Mouse (Mus musculus): ENCODE results near the gene Ppfibp2.

Ppfibp2 gene

DNA sequence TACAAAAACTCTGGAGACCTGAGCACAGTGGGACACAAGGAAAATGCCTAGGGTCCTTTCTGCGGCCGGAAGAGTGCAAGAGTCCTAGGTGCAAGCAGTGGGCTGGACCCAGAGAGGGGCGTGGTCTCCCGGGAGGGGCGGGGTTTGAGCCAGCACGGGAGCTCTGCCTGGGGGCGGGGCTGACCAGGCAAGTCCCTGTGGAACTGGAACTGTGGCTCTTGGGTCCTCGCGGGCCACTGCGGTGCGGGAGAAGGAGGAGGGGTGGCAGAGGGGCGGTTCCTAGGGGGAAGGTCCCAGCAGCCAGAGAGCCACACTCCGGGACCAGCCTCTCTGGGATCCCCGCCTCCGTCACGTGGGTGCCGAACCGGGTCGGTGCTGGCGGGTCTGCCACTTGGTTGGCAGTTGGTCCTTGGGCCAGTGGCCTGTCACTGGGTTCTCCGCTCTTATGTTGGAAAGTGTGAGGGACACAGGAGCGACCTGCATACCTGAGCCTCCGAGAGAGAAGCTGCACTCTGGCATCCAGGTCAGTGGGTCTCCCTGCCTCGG, at the start of gene Ppfibp2:
Ppfibp2 (plus strand) TSS at position 351 of the 546 bp plus-strand sequence.
- peak; percentile 88 for ATAC-seq (ENCODE audit: insufficient number of reproducible peaks, low FRiP score, low TSS enrichment)

DNA sequence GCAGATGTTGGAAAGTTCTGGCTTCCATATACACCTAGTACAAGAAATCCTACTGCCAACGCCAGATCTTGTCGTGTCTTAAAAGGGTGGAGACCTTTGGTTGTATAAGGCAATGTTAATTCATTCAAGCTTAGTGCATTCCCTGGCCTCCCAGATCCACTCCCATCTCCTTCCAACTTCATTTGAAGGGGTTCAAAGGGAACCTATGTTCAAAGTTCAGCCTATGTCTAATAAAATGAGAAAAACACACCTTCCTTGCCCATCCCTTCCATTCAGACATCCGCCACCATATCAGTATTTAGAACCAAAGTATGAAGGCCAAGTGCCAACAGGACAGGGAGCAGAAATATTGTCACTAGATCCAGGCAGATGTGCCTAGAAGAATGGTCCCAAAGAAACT, 47.1 kb upstream of the Ppfibp2 start:
- no peak for ATAC-seq (ENCODE audit: insufficient number of reproducible peaks, low FRiP score, low TSS enrichment)

DNA sequence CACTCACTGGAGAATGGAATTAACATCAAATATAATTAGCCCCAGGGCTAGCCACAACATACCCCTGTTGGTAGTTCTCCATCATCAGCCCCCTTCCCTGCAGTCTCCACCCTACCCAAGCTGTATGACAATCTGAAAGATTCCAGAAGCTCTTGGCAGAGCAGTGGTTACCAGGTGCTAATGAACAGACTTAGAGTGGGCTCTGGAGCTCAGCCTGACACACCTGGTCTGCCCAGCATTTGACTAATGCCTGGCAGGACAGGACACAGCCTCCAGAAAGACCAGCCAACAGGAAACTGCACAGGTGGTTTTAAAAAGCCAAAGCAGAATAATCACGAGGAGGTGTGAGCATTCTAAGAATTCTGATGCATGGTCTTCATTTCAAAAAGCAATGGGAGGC, 41.5 kb upstream of the Ppfibp2 start:
- ATAC-seq (ENCODE audit: insufficient number of reproducible peaks, low FRiP score, low TSS enrichment), result no peak

DNA sequence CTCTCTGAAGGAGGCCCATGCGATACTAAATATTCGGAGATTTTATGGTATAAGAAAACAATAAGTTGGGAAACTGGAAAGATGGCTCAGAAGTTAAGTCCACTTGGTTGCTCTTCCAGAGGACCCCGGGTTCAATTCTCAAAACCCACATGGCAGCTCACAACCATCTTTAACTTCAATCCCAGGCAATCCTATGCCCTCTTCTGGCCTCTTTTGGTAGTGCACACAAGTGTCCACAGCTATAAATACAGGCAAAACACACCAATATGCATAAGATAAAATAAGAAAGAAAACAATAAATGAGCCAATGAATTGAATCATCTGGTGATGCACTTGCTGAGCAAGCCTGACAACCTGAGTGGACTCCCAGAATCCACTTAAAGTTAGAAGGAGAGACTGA, 39.1 kb upstream of the Ppfibp2 start:
- ATAC-seq (ENCODE audit: insufficient number of reproducible peaks, low FRiP score, low TSS enrichment), result no peak

DNA sequence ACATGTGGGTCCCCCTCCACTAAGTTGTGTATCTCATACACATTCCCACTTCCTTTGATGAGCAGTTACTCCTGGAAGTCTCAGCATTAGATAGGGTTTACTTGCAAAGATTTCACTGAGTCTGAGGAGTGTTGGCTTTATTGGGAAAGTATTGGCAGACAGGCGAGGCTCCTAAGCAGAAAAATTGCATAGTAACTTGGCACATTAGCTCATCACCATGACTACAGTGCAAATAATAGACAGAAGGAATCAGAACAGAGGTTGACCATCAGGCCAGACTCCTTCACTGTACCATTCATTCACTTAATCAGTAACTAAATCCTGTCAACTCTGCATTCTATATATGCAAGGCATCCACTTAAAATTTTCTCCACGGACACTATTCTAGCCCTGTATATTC, 34.3 kb upstream of the Ppfibp2 start:
- ATAC-seq (ENCODE audit: insufficient number of reproducible peaks, low FRiP score, low TSS enrichment), result no peak

DNA sequence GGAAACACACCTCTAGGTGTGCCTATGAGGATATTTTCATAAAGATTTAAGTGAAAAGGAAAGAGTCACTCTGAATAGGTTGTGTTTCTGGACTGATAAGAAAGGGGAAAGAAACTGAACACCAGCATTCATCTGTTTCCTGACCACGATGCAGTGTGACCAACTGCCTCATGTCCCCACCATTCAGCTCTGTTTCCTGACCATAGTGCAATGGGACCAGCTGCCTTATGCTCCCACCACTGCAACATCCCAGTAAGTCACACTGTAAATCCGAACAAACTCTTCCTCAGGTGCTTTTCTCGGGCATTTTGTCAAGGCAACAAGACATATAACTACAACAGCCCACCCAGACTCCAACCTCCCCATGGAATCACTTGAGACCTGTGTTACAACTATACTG, 33.4 kb upstream of the Ppfibp2 start:
- no peak for ATAC-seq (ENCODE audit: insufficient number of reproducible peaks, low FRiP score, low TSS enrichment)

DNA sequence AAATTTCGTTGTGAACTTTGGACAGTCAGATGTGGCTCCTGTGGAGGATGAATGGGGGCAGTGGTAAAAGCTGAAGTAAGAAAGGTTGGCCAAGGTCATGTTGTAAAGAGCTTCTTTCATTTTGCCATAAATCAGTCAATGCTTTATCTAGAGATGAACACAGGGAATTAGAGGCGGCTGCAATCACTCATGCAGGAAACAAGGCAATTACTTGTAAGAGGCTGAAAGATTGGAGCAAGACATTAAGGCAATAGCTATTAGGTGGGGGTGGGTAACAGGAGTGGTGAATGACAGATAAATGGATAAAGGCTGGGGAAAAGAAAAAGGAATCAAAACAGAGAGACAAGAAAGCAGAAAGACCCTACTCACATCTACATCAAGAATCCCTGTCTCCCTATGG, 31.3 kb upstream of the Ppfibp2 start:
- ATAC-seq (ENCODE audit: insufficient number of reproducible peaks, low FRiP score, low TSS enrichment), result no peak

DNA sequence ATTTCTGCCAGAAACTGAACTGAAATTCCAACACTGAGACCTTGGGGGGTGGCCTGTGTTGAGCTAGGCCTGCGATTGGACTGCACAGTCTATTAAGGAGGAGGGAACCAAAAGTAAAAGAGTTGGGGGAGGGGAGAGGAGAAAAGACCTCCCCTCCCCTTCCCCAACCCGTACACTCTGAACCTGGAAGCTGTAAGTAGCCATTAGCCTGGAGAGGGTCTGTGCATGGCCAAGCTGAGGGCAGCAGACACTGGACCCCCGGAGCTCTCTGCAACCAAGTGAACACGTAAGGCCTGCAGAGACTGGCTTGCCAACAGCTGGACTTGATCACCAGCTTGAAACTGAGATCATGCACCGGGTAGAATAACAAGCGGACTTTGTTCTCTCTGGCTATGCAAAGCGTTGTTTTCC, 27.7 kb upstream of the Ppfibp2 start, which contains the start of gene Olfml1:
Olfml1 (plus strand) TSS at position 186 of the 411 bp plus-strand sequence.
- no peak for ATAC-seq (ENCODE audit: insufficient number of reproducible peaks, low FRiP score, low TSS enrichment)

DNA sequence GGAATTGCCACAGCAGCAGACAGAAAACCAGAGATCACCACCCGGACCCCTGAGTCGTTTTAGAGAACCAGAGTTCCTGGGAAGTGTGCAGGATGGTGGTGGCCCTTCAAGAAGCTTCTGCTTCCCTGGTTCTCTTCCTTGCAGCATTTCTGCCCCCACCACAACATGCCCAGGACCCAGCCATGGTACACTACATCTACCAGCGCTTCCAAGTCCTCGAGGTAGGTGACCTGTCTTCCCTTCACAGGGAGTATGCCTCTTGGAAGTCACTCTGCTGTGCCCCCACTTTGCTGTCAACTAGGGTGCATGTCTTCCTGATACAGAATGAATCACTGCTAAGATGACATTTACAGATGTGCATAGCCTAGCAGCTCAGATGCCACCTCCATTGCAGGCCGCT, 27.3 kb upstream of the Ppfibp2 start:
- ATAC-seq (ENCODE audit: insufficient number of reproducible peaks, low FRiP score, low TSS enrichment), result no peak

DNA sequence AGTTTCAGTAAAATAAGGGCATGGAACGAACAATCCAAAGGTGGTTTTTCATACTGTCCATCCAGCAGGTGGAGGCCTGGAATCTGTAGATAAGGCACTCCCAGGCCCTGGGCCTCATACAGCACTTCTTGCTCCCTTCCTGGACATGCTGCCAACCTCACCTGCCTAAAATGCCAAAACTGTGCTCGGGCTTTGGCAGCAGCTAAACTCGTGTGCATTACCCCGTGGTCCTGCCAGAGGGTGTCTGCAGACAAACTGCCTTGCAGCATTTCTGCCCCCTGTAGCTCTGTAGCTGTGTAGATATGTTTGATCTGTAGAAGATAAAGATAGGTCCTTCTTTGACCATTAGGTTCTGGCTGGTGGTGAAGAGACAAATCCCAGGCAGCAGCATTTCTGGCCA, 26.0 kb upstream of the Ppfibp2 start:
- ATAC-seq (ENCODE audit: insufficient number of reproducible peaks, low FRiP score, low TSS enrichment), result 0 out of 2 replicates have a peak, but pooled peaks have one; percentile 49

DNA sequence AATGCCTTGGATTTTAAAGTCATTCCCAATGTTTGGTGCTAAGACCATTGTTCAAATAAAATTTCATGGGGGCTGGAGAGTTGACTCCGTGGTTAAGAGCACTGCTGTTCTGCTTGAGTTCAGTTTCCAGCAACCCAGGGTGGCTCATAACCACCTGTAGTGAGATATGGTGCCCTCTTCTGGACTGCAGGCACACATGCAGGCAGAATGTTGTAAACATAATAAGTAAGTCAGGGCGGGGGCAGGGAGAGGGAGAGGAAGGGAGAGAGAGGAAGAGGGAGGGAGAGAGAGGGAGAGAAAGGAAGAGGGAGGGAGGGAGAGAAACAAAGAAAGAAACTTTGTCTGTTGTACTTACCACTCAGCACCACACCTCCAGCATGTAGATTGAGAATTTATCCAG, 21.2 kb upstream of the Ppfibp2 start:
- no peak for ATAC-seq (ENCODE audit: insufficient number of reproducible peaks, low FRiP score, low TSS enrichment)

DNA sequence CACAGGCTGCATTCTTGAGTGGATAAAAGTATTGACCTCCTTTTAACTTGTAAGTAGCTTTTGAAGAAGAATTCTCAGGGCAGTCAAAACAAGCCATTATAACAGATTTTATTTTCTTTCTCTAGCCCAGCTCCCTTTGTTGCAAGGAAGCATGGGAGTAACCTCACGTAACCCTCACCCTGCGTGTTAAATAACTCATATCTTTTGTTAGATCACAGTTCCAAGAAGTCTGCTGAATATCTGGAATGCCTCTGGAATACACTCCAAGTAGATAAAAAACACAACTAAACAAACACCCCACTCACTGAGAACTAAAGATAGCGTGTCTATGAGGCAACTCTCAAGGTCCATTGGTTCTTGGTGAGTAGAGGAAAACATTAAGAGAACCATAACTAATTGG, 20.7 kb upstream of the Ppfibp2 start:
- ATAC-seq (ENCODE audit: insufficient number of reproducible peaks, low FRiP score, low TSS enrichment), result no peak

DNA sequence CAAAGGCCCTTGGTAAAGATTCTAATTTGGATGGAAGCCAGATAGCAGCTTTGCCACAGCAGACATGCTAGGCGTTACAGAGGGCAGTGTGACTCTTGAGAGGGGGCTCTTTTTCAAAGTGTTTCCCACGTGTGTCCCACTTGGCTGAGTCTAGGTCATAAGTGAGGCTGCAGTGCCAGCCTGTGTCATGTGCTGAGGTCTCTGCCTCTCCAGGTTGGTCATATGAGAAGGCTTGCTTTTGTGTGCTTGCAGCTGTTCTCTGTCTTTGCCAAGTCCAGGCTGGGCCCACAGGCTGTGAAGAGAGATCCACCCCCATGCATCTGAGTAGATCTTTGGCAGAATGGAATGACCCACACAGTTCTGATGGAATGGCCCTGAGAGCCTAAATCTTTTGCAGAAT, 2.4 kb upstream of the Ppfibp2 start:
- no peak for ATAC-seq (ENCODE audit: insufficient number of reproducible peaks, low FRiP score, low TSS enrichment)

DNA sequence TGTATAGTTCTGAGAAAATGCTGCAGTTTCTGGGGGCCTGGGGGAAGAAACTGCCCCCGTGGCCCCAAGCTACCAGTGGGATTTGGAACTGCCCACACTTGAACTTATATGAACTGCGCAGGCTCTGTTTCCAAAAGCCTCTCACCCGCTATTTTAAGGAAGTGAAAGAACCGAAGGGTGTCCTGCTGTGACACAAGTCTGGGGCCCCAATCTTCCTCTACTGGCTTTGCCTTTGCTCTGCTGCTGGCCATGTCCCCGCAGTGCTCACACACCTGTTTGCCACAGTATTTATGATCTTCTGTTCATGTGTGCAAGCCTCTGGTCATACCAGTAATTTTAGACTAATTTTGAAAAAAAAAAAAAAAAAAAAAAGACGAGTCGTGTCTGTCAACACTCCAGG, 1.1 kb upstream of the Ppfibp2 start:
- no peak for ATAC-seq (ENCODE audit: insufficient number of reproducible peaks, low FRiP score, low TSS enrichment)

DNA sequence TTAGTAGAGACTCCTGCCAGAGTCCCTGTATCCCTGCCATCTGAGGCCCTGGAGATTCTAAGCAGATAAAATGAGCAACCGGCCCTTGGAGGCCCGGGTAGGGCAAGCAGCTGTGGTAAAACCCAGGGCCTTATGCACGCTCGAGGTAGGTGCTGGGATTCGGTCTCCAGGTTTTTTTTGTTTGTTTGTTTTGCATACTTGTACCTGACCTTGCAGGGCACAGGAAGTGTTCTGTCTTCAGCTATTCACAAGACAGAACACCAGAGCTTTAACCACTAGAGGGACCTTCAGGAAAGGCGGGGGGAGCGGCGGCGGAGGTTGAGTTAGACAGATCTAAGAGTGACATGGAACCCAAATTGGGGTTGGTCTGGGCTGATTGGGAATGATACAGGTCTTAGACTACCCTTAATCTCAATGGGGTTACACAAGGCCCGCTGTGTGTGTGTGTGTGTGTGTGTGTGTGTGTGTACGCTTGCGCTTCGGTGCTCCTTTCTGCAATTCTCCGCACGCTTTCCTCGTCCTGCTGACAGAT, 616 bp upstream of the Ppfibp2 start:
- ATAC-seq (ENCODE audit: insufficient number of reproducible peaks, low FRiP score, low TSS enrichment), result peak; percentile 63; the same call in 1 of the 2 replicates

DNA sequence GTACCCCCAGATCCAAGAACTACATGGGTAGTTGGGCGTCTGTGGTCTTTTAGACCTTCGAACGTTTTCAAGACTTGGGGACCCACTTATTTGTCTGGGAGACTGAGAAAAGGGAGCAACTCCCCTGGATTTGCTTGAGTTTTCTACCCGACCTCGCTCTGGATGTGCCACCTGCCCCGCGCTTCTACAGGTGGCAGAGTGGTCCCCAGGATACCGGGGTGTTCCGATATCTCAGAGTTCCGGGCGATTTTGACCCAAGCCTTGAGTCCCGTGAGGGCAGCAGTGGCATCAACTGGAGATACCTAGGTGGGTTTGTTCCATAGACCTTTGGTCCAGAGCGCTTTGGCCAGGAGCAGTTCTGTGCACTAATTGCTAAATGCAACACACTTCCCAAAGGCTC, 419 bp downstream of the Ppfibp2 start:
- ATAC-seq (ENCODE audit: insufficient number of reproducible peaks, low FRiP score, low TSS enrichment), result no peak

DNA sequence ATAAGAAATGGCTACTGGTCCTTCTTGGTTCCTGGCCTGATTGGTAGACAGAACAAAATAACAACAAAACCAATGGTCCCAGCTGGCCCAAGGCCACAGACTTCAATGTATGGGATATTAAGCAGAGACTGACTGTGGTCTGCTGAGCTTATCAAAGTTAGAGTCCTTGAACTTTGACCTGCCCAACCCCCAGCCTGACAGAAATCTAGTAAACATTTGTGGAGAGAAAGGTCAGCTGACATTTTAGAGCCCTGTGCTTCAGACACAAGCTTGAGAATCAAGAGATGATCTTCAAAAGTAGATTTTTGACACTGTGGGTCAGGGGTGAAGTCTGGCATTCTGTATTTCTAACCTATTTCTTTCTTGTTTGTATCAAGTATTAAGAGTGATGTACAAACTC, 1.7 kb downstream of the Ppfibp2 start:
- ATAC-seq (ENCODE audit: insufficient number of reproducible peaks, low FRiP score, low TSS enrichment), result no peak

DNA sequence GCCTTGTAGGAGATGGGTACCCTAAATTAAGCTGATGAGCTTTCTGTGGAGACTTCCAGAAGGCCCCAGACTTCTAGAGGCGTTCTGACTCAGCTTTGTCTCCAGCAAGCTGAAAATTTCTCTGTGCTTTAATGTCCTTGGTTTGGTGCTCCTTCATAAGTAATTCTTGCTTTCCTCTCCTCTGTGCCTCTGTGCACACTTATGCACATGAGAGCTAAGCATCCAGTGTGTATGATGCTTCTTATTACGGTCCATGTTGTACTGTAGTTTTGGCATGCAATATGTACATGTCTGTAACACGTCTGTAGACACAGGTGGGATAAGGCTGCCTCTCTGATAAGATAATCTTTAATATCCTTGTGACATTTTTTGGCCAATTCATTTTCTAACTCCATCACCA, 2.9 kb downstream of the Ppfibp2 start:
- ATAC-seq (ENCODE audit: insufficient number of reproducible peaks, low FRiP score, low TSS enrichment), result no peak

DNA sequence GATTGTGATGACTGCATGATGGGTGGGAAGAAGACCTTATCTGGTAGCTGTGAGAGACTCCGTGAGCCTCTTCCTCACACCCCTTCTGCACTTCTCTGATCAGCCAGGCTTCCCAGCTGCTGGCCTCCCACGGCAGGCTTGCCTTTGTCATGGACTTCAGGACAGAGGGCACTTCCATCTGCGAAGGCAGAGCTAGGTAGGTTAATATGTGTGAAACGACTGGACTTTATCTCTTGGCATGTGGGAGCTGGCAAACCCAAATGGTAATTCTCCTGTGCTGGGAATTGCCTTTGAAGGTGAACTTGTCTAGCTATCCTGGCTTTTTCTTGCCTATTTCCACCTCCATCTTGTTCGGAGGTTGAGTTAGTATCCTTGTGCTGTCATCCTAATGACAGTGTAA, 5.6 kb downstream of the Ppfibp2 start:
- ATAC-seq (ENCODE audit: insufficient number of reproducible peaks, low FRiP score, low TSS enrichment), result no peak

DNA sequence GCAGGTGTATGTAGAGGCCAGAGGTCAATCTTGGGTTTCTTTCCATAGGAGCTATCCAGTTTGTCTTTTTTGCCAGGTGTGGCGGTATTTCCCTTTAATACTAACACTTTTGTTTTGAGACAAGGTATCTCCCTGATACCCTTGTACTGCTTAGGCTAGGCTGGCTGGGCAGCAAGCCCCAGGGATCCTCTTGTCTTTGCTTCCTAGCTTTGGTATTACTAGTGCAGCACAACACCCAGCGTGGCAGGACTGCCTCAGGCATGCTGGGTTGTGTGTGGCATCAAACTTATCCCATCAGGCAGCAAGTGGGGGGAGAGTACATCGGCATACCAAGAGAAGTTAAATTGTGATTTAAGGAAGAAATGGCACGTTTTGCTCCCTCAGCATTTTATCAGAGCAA, 7.5 kb downstream of the Ppfibp2 start:
- ATAC-seq (ENCODE audit: insufficient number of reproducible peaks, low FRiP score, low TSS enrichment), result no peak

DNA sequence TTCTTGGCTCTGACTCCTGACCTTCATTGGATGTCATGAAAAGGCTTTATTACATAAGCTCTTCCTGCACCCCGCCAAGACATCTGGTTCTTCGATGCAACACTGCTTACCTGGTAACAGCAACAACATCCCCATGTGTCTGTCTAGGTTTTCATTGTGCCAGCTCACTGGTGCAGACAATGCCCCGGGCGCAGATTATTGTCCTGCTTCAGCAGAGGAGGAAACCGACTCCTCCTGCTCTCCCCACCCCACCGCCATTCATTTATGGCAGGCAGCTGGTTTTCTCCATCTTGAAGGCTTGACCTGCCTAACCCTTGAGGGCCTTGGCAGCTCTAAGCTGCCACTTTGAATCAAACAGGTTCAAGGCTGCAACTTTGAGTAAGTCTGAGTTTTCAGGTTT, 7.9 kb downstream of the Ppfibp2 start:
- no peak for ATAC-seq (ENCODE audit: insufficient number of reproducible peaks, low FRiP score, low TSS enrichment)

DNA sequence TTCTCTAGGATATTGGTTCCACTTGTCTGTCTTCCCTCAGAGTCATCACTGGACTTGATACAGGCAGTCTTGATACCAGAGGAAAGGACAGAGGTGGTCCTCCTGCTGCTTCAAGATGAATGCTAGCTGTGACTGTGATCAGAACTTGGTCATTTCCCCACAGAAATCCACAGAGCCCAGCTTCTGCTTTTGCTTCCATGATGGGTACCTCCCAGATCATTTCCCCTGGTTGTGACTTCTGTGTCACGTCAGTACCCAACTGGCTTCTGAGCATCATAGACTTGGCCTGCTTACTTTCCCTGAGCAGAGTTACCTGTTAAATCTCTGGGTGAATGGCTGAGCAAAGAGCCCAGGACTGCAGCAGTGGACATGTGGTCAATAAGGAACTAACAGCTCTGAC, 12.8 kb downstream of the Ppfibp2 start:
- no peak for ATAC-seq (ENCODE audit: insufficient number of reproducible peaks, low FRiP score, low TSS enrichment)

Measured in cerebellum, adult (tissue).